Mouse (Mus musculus): ENCODE results near the gene Tex46. TPM values are rescaled to one million over a fixed set of nuclear protein-coding genes. Genes with fewer than 3 reads are reported as not detected.

Gene Tex46
- polyA plus RNA-seq (2012; rRNA removed): not detected in 2 replicates

DNA sequence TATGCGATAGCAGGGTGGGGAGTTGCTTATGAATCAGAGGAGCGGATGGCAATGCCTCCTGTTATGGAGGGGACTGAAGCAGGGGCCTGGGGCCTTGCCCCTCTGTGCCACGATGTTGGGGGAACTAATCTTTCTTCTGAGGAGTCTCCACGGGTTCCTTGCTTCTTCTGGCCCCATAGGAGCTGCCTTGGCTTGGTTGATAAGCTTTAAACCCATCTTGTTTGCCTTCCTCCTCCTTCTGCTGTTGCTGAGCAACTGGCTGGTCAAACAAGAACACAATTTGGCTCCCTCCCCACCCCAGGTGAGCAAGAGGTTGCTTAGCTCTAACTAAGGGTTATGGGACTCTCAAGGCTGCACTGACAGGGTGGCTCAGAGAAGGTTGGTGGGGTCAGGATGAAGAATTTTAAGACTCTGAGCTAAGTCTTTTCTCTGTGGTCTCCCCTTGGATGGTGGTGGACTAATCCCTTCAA, at the start of gene Tex46:
Gene Tex46, plus strand, starts transcription at position 51 of the 470 bp plus-strand sequence.

DNA sequence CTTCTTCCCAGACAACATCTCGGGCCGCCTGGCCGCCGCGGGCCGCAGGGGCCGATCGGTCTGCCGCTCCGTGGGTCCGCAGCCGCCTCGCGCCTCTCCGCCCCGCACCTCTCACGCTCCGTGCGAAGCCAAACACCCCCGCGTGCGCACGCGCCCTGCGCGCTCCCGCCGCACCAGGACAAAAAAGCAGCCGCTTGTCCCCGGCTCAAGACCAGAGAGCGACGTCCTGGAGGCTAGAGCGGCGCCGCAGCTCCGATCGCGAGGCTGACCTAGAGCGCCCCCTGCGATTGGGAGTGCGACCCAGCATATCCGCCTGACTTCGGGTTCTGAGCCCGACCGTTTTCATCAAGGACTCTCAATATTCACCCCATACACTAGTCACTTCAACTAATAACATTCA, 7.7 kb upstream of the Tex46 start, which contains the start of gene Kdm1a:
Gene Kdm1a, minus strand, starts transcription at position 156 of the 400 bp plus-strand sequence.

DNA sequence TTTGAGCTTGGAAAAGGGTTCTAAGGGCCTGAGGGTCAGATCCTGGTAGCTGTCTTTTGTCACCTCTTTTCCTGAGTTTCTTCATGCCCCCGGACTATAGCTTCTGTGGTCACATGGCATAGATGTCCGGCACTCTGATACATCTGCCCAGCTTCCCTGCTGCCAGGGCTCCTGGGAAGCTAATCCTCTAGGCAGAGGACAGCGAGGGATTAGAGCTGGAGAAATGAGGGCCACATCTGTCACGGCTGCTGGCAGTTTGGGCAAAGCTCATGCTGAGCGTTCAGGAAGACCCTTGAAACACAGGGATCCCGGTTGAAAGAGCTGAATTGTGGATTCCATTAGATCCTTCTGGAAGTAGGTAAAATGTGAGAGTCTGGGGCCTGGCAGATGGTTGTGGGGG, 12.2 kb downstream of the Tex46 start, which contains the start of gene Lactbl1:
Gene Lactbl1, plus strand, starts transcription at position 234 of the 400 bp plus-strand sequence.

Other genes starting within 250 kb of the Tex46 start
- gene Htr1d, start 186.9 kb upstream of the Tex46 start, polyA plus RNA-seq (2012; rRNA removed): 5.3 and 5.5 TPM in 2 replicates
- 0.37 and 0.47 TPM in 2 replicates for gene 6030445D17Rik, start 148.2 kb upstream of the Tex46 start, polyA plus RNA-seq (2012; rRNA removed)
- 9.3 and 10.2 TPM in 2 replicates for gene Luzp1, start 140.7 kb upstream of the Tex46 start, polyA plus RNA-seq (2012; rRNA removed)
- 31.5 and 41.7 TPM in 2 replicates for gene Kdm1a, start 7.7 kb upstream of the Tex46 start, polyA plus RNA-seq (2012; rRNA removed)
- 0.18 and 0.35 TPM in 2 replicates for gene Lactbl1, start 12.2 kb downstream of the Tex46 start, polyA plus RNA-seq (2012; rRNA removed)
- 64.1 and 74.2 TPM in 2 replicates for gene Ephb2, start 225.6 kb downstream of the Tex46 start, polyA plus RNA-seq (2012; rRNA removed)